Mouse (Mus musculus) 3134 (cell line): Measurements from ENCODE around the gene Tgfbrap1.
A peak's percentile ranks its signal among the peaks of the same experiment; 100 is the strongest.
"Not testable (repeated sequence)": the region's sequence is repeated elsewhere in the genome, so short reads cannot be mapped to it uniquely, and the experiment has no call there.

Experiments
- DNase-seq: peaks from one replicate; pipeline ENCODE4 v3.0.0-alpha.2; 2011; ENCODE audit warnings: low spot score; ENCODE audit not compliant: insufficient read length; ENCODE audit errors: extremely low read depth

Tgfbrap1 gene

GRCm38 (mm10) chr1:43098031-43098984, at the start of gene Tgfbrap1, which contains the start of gene AI597479:
Tgfbrap1 (minus strand) TSS chr1:43098637.
AI597479 (plus strand) TSS chr1:43098710.
- DNase-seq = peak; percentile 95

- no peak for DNase-seq
These were observed 49.0 kb upstream of the Tgfbrap1 start for GRCm38 (mm10) chr1:43147474-43147873.

GRCm38 (mm10) chr1:43145388-43145787, 47.0 kb upstream of the Tgfbrap1 start:
- DNase-seq = no peak

GRCm38 (mm10) chr1:43144338-43144906, 46.0 kb upstream of the Tgfbrap1 start:
- no peak for DNase-seq

- no peak for DNase-seq
These were observed 45.4 kb upstream of the Tgfbrap1 start for GRCm38 (mm10) chr1:43143791-43144190.

- DNase-seq = no peak
These were observed 44.8 kb upstream of the Tgfbrap1 start for GRCm38 (mm10) chr1:43143284-43143683.

GRCm38 (mm10) chr1:43142849-43143248, 44.4 kb upstream of the Tgfbrap1 start:
- no peak for DNase-seq

GRCm38 (mm10) chr1:43141555-43141961, 43.1 kb upstream of the Tgfbrap1 start:
- DNase-seq = peak; percentile 57

- peak; percentile 48 for DNase-seq
These were observed 41.3 kb upstream of the Tgfbrap1 start for GRCm38 (mm10) chr1:43139587-43140266.

- DNase-seq = no peak
These were observed 39.9 kb upstream of the Tgfbrap1 start for GRCm38 (mm10) chr1:43138268-43138812.

GRCm38 (mm10) chr1:43137334-43137733, 38.9 kb upstream of the Tgfbrap1 start:
- DNase-seq = no peak

GRCm38 (mm10) chr1:43136488-43137029, 38.1 kb upstream of the Tgfbrap1 start:
- DNase-seq = not testable (repeated sequence)

GRCm38 (mm10) chr1:43131591-43131990, 33.2 kb upstream of the Tgfbrap1 start:
- no peak for DNase-seq

GRCm38 (mm10) chr1:43130219-43130981, 32.0 kb upstream of the Tgfbrap1 start:
- no peak for DNase-seq

- peak; percentile 66 for DNase-seq
These were observed 29.6 kb upstream of the Tgfbrap1 start for GRCm38 (mm10) chr1:43127820-43128610.

GRCm38 (mm10) chr1:43127196-43127595, 28.8 kb upstream of the Tgfbrap1 start:
- no peak for DNase-seq

- DNase-seq = peak; percentile 30
These were observed 26.3 kb upstream of the Tgfbrap1 start for GRCm38 (mm10) chr1:43124726-43125125.

GRCm38 (mm10) chr1:43122616-43123015, 24.2 kb upstream of the Tgfbrap1 start:
- DNase-seq = no peak

GRCm38 (mm10) chr1:43120950-43121349, 22.5 kb upstream of the Tgfbrap1 start:
- no peak for DNase-seq
